Comparison of ENCODE assay signal across 23 mouse cellular contexts in the genomic region with DNA sequence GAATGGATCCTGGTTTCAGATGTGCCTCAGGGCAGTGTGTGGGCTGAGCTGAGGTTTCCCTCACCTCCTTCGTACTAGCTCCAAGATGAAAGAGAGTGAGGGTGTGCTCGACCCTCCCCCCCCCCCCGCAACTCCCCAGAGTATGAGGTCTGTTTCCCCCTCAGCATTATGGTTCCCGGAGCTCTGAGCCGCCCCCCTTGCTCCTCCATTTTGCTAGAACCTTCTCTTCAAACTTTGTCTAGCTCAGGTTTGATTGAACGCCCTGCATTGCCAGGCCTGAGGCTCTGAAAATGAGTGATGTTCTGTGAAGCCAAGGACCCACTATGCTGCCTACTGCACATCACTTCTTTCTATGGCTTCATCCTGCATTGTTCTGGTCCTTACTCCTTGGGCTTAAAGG. TPM values are rescaled to one million over a fixed set of nuclear protein-coding genes. Genes with fewer than 3 reads are reported as not detected.
DNase-seq lines count a peak whose midpoint lies in the region; ATAC-seq lines count a peak whose summit lies in the region.
"Had no signal": no experiment of that assay in that cellular context is flagged by ENCODE, and none has a peak within 500 bp of the region (broad histone marks: within the 10 kb centered on the region; RNA-seq: fewer than 3 reads in every experiment).

No protein-coding gene starts in this region.

- H3K36me3 ChIP-seq in heart, embryonic 16.5 days (ENCODE audit: control insufficient read depth, insufficient read depth) = no peaks in the 10 kb centered on the region
- H3K36me3 ChIP-seq in heart, embryonic 10.5 days = no peaks in the 10 kb centered on the region
- H3K36me3 ChIP-seq in embryonic facial prominence, embryonic 10.5 days (replicated peaks) = no peaks in the 10 kb centered on the region
- H3K36me3 ChIP-seq: embryonic facial prominence, embryonic 12.5 days; forebrain, embryonic 15.5 days had no signal

- peak overlapping the region; percentile 23; the same call in 1 of the 2 replicates for H3K27ac ChIP-seq in heart, embryonic 16.5 days (ENCODE audit: low read length)
- H3K27ac ChIP-seq in heart, embryonic 10.5 days = no peak overlapping the region
- H3K27ac ChIP-seq in embryonic facial prominence, embryonic 10.5 days (replicated peaks) = no peak overlapping the region
- H3K27ac ChIP-seq: embryonic facial prominence, embryonic 12.5 days; forebrain, embryonic 13.5 days; forebrain, embryonic 15.5 days had no signal

- no peak for ATAC-seq in heart, embryonic 16.5 days (replicated peaks; ENCODE audit: extremely low read depth, insufficient read depth, low FRiP score)
- ATAC-seq: forebrain, embryonic 13.5 days; forebrain, embryonic 15.5 days had no signal

- H3K4me2 ChIP-seq in heart, embryonic 16.5 days (ENCODE audit: low read depth, low read length) = no peak overlapping the region
- H3K4me2 ChIP-seq: embryonic facial prominence, embryonic 12.5 days; forebrain, embryonic 13.5 days; forebrain, embryonic 15.5 days had no signal

- H3K9me3 ChIP-seq in heart, embryonic 16.5 days (replicated peaks; ENCODE audit: control insufficient read depth, low read length) = no peaks in the 10 kb centered on the region
- no peaks in the 10 kb centered on the region for H3K9me3 ChIP-seq in heart, embryonic 10.5 days
- no peaks in the 10 kb centered on the region for H3K9me3 ChIP-seq in embryonic facial prominence, embryonic 10.5 days
- H3K9me3 ChIP-seq: embryonic facial prominence, embryonic 12.5 days; forebrain, embryonic 13.5 days; forebrain, embryonic 15.5 days had no signal

- no peaks in the 10 kb centered on the region for H3K27me3 ChIP-seq in heart, embryonic 16.5 days (ENCODE audit: control insufficient read depth, insufficient read depth, low read length)
- H3K27me3 ChIP-seq in heart, embryonic 10.5 days (ENCODE audit: insufficient read depth, poor library complexity, severe bottlenecking) = no peaks in the 10 kb centered on the region
- peaks cover 17% of the 10 kb centered on the region for H3K27me3 ChIP-seq in embryonic facial prominence, embryonic 10.5 days (replicated peaks; ENCODE audit: low read depth, poor library complexity, severe bottlenecking)
- H3K27me3 ChIP-seq: forebrain, embryonic 13.5 days; forebrain, embryonic 15.5 days had no signal

- H3K4me3 ChIP-seq in heart, embryonic 16.5 days (ENCODE audit: low read length) = no peak overlapping the region
- H3K4me3 ChIP-seq in heart, embryonic 10.5 days = no peak overlapping the region
- no peak overlapping the region for H3K4me3 ChIP-seq in embryonic facial prominence, embryonic 10.5 days
- H3K4me3 ChIP-seq: embryonic facial prominence, embryonic 12.5 days; forebrain, embryonic 13.5 days; forebrain, embryonic 15.5 days had no signal

- no peak overlapping the region for H3K9ac ChIP-seq in heart, embryonic 16.5 days (ENCODE audit: low read length)
- H3K9ac ChIP-seq: embryonic facial prominence, embryonic 12.5 days; forebrain, embryonic 13.5 days; forebrain, embryonic 15.5 days had no signal

- no peak for DNase-seq in heart, embryonic 10.5 days (ENCODE audit: low spot score)
- DNase-seq in thymus, postnatal 0 days (ENCODE audit: low spot score) = peak; percentile 51
- DNase-seq in thymus, adult 18-20 months = no peak
- DNase-seq in thymus, postnatal 25 days = peak; percentile 49
- peak; percentile 53 for DNase-seq in thymus, postnatal 4 days
- no peak for DNase-seq in kidney, postnatal 25 days
- DNase-seq in embryonic facial prominence, embryonic 10.5 days (ENCODE audit: low spot score) = no peak
- DNase-seq: adrenal gland, adult 2 months; adrenal gland, postnatal 10 days; adrenal gland, postnatal 25 days; cerebellum, adult 11 months; cerebellum, adult 18-20 months; cerebellum, adult 8-10 months; cerebellum, adult 9-11 months; cerebellum, postnatal 14 days; cerebellum, postnatal 36 days; embryo, embryonic 11 days had no signal

- no peaks in the 10 kb centered on the region for H3K4me1 ChIP-seq in heart, embryonic 16.5 days (ENCODE audit: control insufficient read depth, insufficient read depth, low read length)
- H3K4me1 ChIP-seq in heart, embryonic 10.5 days = peaks cover 15% of the 10 kb centered on the region
- peaks cover 8% of the 10 kb centered on the region for H3K4me1 ChIP-seq in embryonic facial prominence, embryonic 10.5 days

- 68% methylated on average over 6 of the region's 6 CpGs for WGBS in heart, embryonic 16.5 days
- 72% methylated on average over 6 of the region's 6 CpGs for WGBS in heart, embryonic 10.5 days
- 79% methylated on average over 6 of the region's 6 CpGs for WGBS in embryonic facial prominence, embryonic 10.5 days

RNA-seq across cellular contexts. Expression of a gene that starts 25.3 kb away (rescaled TPM):
- 4.7 and 9.1 TPM in 2 replicates for polyA plus RNA-seq in heart, embryonic 16.5 days (2015; fragmentation: Nextera tagmentation; extraction: Ambion mirVana)
- polyA plus RNA-seq in heart, embryonic 10.5 days (2016; fragmentation: Nextera tagmentation; extraction: Ambion mirVana) = not detected in 2 replicates
- 191 and 212 TPM in 2 replicates for polyA plus RNA-seq in thymus, postnatal 0 days (2015; fragmentation: Nextera tagmentation; extraction: Ambion mirVana)
- not detected in 2 replicates for polyA plus RNA-seq in embryonic facial prominence, embryonic 10.5 days (2016; fragmentation: Nextera tagmentation; extraction: Ambion mirVana)
- polyA plus RNA-seq: C2C12; forebrain, embryonic 11.5 days; forebrain, embryonic 13.5 days; forebrain, embryonic 15.5 days had no signal

RNA-seq across cellular contexts. Expression of a gene that starts 32.3 kb away (rescaled TPM):
- 7.8 and 8.7 TPM in 2 replicates for polyA plus RNA-seq in heart, embryonic 16.5 days (2015; fragmentation: Nextera tagmentation; extraction: Ambion mirVana)
- 5.3 and 8.1 TPM in 2 replicates for polyA plus RNA-seq in heart, embryonic 10.5 days (2016; fragmentation: Nextera tagmentation; extraction: Ambion mirVana)
- polyA plus RNA-seq in thymus, postnatal 0 days (2015; fragmentation: Nextera tagmentation; extraction: Ambion mirVana) = 19.8 and 25.5 TPM in 2 replicates
- polyA plus RNA-seq in embryonic facial prominence, embryonic 10.5 days (2016; fragmentation: Nextera tagmentation; extraction: Ambion mirVana) = 4.5 and 4.7 TPM in 2 replicates

Comparison
In these comparisons a context has a peak if more than half of its experiments do, and no peak if none do; other contexts are left out.
1. DNase-seq: peak in thymus, postnatal 0 days (single experiment), thymus, postnatal 25 days (single experiment) and thymus, postnatal 4 days (single experiment); none in heart, embryonic 10.5 days (single experiment), thymus, adult 18-20 months (0 of 2), kidney, postnatal 25 days (0 of 2) and embryonic facial prominence, embryonic 10.5 days (single experiment).
2. RNA of a gene that starts 25.3 kb away (polyA plus RNA-seq): 191 to 212 TPM in thymus, postnatal 0 days; 4.7 to 9.1 TPM in heart, embryonic 16.5 days, not detected in embryonic facial prominence, embryonic 10.5 days and not detected in heart, embryonic 10.5 days; every median in the first group is over 10 times any median in the second.